Mouse (Mus musculus): Measurements from ENCODE around the gene Rps12-ps3. TPM values are rescaled to one million over a fixed set of nuclear protein-coding genes. Genes with fewer than 3 reads are reported as not detected.

Rps12-ps3 gene
- 247 and 317 TPM in 2 replicates for polyA plus RNA-seq (2012; ENCODE audit: insufficient read depth, insufficient read length, missing spikeins)

GRCm38 (mm10) chr19:59321990-59322389 is at the start of gene Rps12-ps3:
Gene Rps12-ps3, plus strand, starts transcription at chr19:59322290.
- TF ChIP-seq CTCF (IDR thresholded peaks at IDR 0.05; ENCODE audit: low read depth, low read length), result no peak
- no peak for TF ChIP-seq POLR2A (IDR thresholded peaks at IDR 0.05; ENCODE audit: borderline replicate concordance, low read depth, low read length)
- no peaks in the 10 kb centered on the region for H3K4me1 ChIP-seq (ENCODE audit: control insufficient read depth, insufficient read depth, low read length)
- no peak within 1 kb of the TSS for H3K4me3 ChIP-seq (ENCODE audit: insufficient read depth, low read length)
- H3K27ac ChIP-seq (ENCODE audit: insufficient read depth, low read depth, low read length), result no peak within 1 kb of the TSS

- H3K4me3 ChIP-seq (ENCODE audit: insufficient read depth, low read length), result no peak overlapping the region
- no peak overlapping the region for H3K27ac ChIP-seq (ENCODE audit: insufficient read depth, low read depth, low read length)
- no peaks in the 10 kb centered on the region for H3K4me1 ChIP-seq (ENCODE audit: control insufficient read depth, insufficient read depth, low read length)
- no peak for TF ChIP-seq POLR2A (IDR thresholded peaks at IDR 0.05; ENCODE audit: borderline replicate concordance, low read depth, low read length)
- TF ChIP-seq CTCF (IDR thresholded peaks at IDR 0.05; ENCODE audit: low read depth, low read length), result no peak
Measured at GRCm38 (mm10) chr19:59273190-59273589, 48.9 kb upstream of the Rps12-ps3 start.

GRCm38 (mm10) chr19:59276354-59276753 is 45.7 kb upstream of the Rps12-ps3 start:
- no peak overlapping the region for H3K27ac ChIP-seq (ENCODE audit: insufficient read depth, low read depth, low read length)

GRCm38 (mm10) chr19:59280841-59281240 is 41.2 kb upstream of the Rps12-ps3 start:
- no peak overlapping the region for H3K27ac ChIP-seq (ENCODE audit: insufficient read depth, low read depth, low read length)

More at GRCm38 (mm10) chr19:59276354-59276753, 45.7 kb upstream of the Rps12-ps3 start:
- Histone ChIP-seq H3K4me3 (ENCODE audit: insufficient read depth, low read length) (no peak overlapping the region), H3K4me1 (ENCODE audit: control insufficient read depth, insufficient read depth, low read length) (no peaks in the 10 kb centered on the region)
- TF ChIP-seq CTCF (IDR thresholded peaks at IDR 0.05; ENCODE audit: low read depth, low read length) (no peak), POLR2A (IDR thresholded peaks at IDR 0.05; ENCODE audit: borderline replicate concordance, low read depth, low read length) (no peak)

GRCm38 (mm10) chr19:59282001-59282400 is 40.1 kb upstream of the Rps12-ps3 start:
- H3K4me1 ChIP-seq (ENCODE audit: control insufficient read depth, insufficient read depth, low read length), result no peaks in the 10 kb centered on the region
- no peak for TF ChIP-seq POLR2A (IDR thresholded peaks at IDR 0.05; ENCODE audit: borderline replicate concordance, low read depth, low read length)
- no peak for TF ChIP-seq CTCF (IDR thresholded peaks at IDR 0.05; ENCODE audit: low read depth, low read length)
- H3K27ac ChIP-seq (ENCODE audit: insufficient read depth, low read depth, low read length), result no peak overlapping the region
- no peak overlapping the region for H3K4me3 ChIP-seq (ENCODE audit: insufficient read depth, low read length)

More at GRCm38 (mm10) chr19:59280841-59281240, 41.2 kb upstream of the Rps12-ps3 start:
- no peak overlapping the region for H3K4me3 ChIP-seq (ENCODE audit: insufficient read depth, low read length)
- TF ChIP-seq CTCF (IDR thresholded peaks at IDR 0.05; ENCODE audit: low read depth, low read length) (no peak), POLR2A (IDR thresholded peaks at IDR 0.05; ENCODE audit: borderline replicate concordance, low read depth, low read length) (no peak)
- H3K4me1 ChIP-seq (ENCODE audit: control insufficient read depth, insufficient read depth, low read length), result no peaks in the 10 kb centered on the region

- Histone ChIP-seq H3K4me3 (ENCODE audit: insufficient read depth, low read length) (no peak overlapping the region), H3K27ac (ENCODE audit: insufficient read depth, low read depth, low read length) (no peak overlapping the region), H3K4me1 (ENCODE audit: control insufficient read depth, insufficient read depth, low read length) (no peaks in the 10 kb centered on the region)
- TF ChIP-seq POLR2A (IDR thresholded peaks at IDR 0.05; ENCODE audit: borderline replicate concordance, low read depth, low read length) (no peak), CTCF (IDR thresholded peaks at IDR 0.05; ENCODE audit: low read depth, low read length) (no peak)
Measured at GRCm38 (mm10) chr19:59289042-59289441, 33.0 kb upstream of the Rps12-ps3 start.

- TF ChIP-seq CTCF (IDR thresholded peaks at IDR 0.05; ENCODE audit: low read depth, low read length) (no peak), POLR2A (IDR thresholded peaks at IDR 0.05; ENCODE audit: borderline replicate concordance, low read depth, low read length) (no peak)
- Histone ChIP-seq H3K4me1 (ENCODE audit: control insufficient read depth, insufficient read depth, low read length) (no peaks in the 10 kb centered on the region), H3K27ac (ENCODE audit: insufficient read depth, low read depth, low read length) (no peak overlapping the region), H3K4me3 (ENCODE audit: insufficient read depth, low read length) (no peak overlapping the region)
Measured at GRCm38 (mm10) chr19:59289811-59290210, 32.3 kb upstream of the Rps12-ps3 start.

GRCm38 (mm10) chr19:59292183-59292839 is 29.8 kb upstream of the Rps12-ps3 start:
- Histone ChIP-seq H3K4me3 (ENCODE audit: insufficient read depth, low read length) (no peak overlapping the region), H3K27ac (ENCODE audit: insufficient read depth, low read depth, low read length) (no peak overlapping the region), H3K4me1 (ENCODE audit: control insufficient read depth, insufficient read depth, low read length) (no peaks in the 10 kb centered on the region)
- no peak for TF ChIP-seq POLR2A (IDR thresholded peaks at IDR 0.05; ENCODE audit: borderline replicate concordance, low read depth, low read length)
- TF ChIP-seq CTCF (IDR thresholded peaks at IDR 0.05; ENCODE audit: low read depth, low read length), result no peak

GRCm38 (mm10) chr19:59315308-59315707 is 6.8 kb upstream of the Rps12-ps3 start:
- no peak for TF ChIP-seq POLR2A (IDR thresholded peaks at IDR 0.05; ENCODE audit: borderline replicate concordance, low read depth, low read length)
- TF ChIP-seq CTCF (IDR thresholded peaks at IDR 0.05; ENCODE audit: low read depth, low read length), result no peak
- Histone ChIP-seq H3K4me1 (ENCODE audit: control insufficient read depth, insufficient read depth, low read length) (peaks cover 11% of the 10 kb centered on the region), H3K4me3 (ENCODE audit: insufficient read depth, low read length) (no peak overlapping the region), H3K27ac (ENCODE audit: insufficient read depth, low read depth, low read length) (no peak overlapping the region)

- no peak overlapping the region for H3K4me3 ChIP-seq (ENCODE audit: insufficient read depth, low read length)
- no peak overlapping the region for H3K27ac ChIP-seq (ENCODE audit: insufficient read depth, low read depth, low read length)
- TF ChIP-seq POLR2A (IDR thresholded peaks at IDR 0.05; ENCODE audit: borderline replicate concordance, low read depth, low read length) (no peak), CTCF (IDR thresholded peaks at IDR 0.05; ENCODE audit: low read depth, low read length) (no peak)
- peaks cover 4% of the 10 kb centered on the region for H3K4me1 ChIP-seq (ENCODE audit: control insufficient read depth, insufficient read depth, low read length)
Measured at GRCm38 (mm10) chr19:59316571-59316970, 5.5 kb upstream of the Rps12-ps3 start.
